ENCODE assay signal across 18 mouse cellular contexts in the genomic region with DNA sequence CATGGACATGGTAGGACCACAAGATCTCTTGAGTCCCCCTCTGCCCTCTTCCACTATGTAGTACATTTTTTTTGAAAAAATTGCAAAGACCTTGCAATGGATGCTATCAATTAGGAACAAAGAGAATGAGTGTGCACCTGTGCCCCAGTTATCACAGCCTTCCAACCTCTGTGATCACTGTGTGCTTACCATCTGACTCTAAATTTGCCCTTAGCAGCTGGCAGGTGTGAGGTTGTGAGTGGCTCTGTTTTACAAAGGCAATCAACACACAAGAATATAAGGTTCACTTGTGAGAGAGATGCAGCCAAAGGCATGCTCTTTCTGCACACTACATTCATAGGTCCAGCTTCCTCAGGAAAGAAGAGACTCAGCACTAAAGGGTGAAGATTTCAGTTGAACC.
"Had no signal": no experiment of that assay in that cellular context is flagged by ENCODE, and none has a peak within 500 bp of the region (broad histone marks: within the 10 kb centered on the region; RNA-seq: fewer than 3 reads in every experiment).

No protein-coding gene starts in this region.

- H3K36me3 ChIP-seq: limb, embryonic 10.5 days; limb, embryonic 13.5 days; liver, embryonic 12.5 days; liver, embryonic 15.5 days; lung, embryonic 15.5 days; midbrain, embryonic 10.5 days; midbrain, embryonic 13.5 days had no signal

- H3K27me3 ChIP-seq: limb, embryonic 13.5 days; liver, embryonic 12.5 days; liver, embryonic 15.5 days; lung, embryonic 15.5 days; megakaryocyte, embryonic 14.5 days; midbrain, embryonic 13.5 days had no signal

- H3K4me2 ChIP-seq: limb, embryonic 13.5 days; liver, embryonic 12.5 days; liver, embryonic 15.5 days; lung, embryonic 15.5 days; midbrain, embryonic 13.5 days had no signal

- H3K27ac ChIP-seq: layer of hippocampus, adult 2 months; limb, embryonic 10.5 days; limb, embryonic 13.5 days; liver, embryonic 12.5 days; liver, embryonic 15.5 days; lung, embryonic 15.5 days; midbrain, embryonic 10.5 days; midbrain, embryonic 13.5 days; stomach, postnatal 0 days had no signal

- H3K9me3 ChIP-seq: limb, embryonic 10.5 days; limb, embryonic 13.5 days; liver, embryonic 12.5 days; liver, embryonic 15.5 days; lung, embryonic 15.5 days; midbrain, embryonic 10.5 days; midbrain, embryonic 13.5 days had no signal

- ATAC-seq: liver, embryonic 12.5 days; midbrain, embryonic 13.5 days; midbrain, embryonic 16.5 days had no signal

- H3K4me3 ChIP-seq: layer of hippocampus, adult 2 months; limb, embryonic 10.5 days; limb, embryonic 13.5 days; liver, embryonic 12.5 days; liver, embryonic 15.5 days; lung, embryonic 15.5 days; megakaryocyte, embryonic 14.5 days; midbrain, embryonic 10.5 days; midbrain, embryonic 13.5 days had no signal

- H3K9ac ChIP-seq: limb, embryonic 13.5 days; liver, embryonic 12.5 days; liver, embryonic 15.5 days; lung, embryonic 15.5 days; midbrain, embryonic 13.5 days had no signal

- DNase-seq: kidney, adult 18-20 months; kidney, postnatal 14 days; layer of hippocampus, adult 9-11 months; liver; lung, adult 18-20 months; lung, postnatal 10 days; lung, postnatal 36 days had no signal

- H3K4me1 ChIP-seq: liver, embryonic 12.5 days; liver, embryonic 15.5 days; lung, embryonic 15.5 days; midbrain, embryonic 10.5 days; midbrain, embryonic 13.5 days had no signal
